Mouse (Mus musculus) bone marrow macrophage, adult 2 months (primary cell): ENCODE data around the gene Mfsd6.

ENCODE experiments used
- CTCF ChIP-seq: IDR thresholded peaks from 2 replicates; pipeline ENCODE4 v1.5.1; 2012; ENCODE audit warnings: low read depth, mild to moderate bottlenecking, low read length, moderate library complexity
- POLR2A ChIP-seq: IDR thresholded peaks from 2 replicates; pipeline ENCODE4 v1.6.1; 2012; ENCODE audit warnings: mild to moderate bottlenecking, low read depth, low read length, borderline replicate concordance

DNA sequence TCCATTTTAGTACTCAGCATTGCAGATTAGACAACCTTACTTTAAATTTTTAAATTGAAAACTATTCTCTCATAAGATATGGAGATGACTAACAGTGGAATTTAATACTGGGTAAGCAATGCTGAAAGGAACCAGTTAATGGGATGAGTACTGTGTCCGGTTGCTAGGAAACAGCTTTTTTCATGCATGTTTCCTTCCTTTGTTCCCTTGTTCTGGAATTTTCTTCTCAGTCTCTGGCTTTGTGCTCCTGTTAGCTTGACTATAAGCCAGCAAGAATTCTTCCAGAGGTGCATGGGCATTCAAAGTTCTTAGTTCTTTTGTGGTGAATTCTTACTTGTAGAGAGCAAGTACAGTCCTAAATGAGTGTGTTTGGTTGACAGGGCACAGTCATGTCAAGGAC lies 30.9 kb upstream of the Mfsd6 start:
- TF ChIP-seq POLR2A (no peak), CTCF (no peak)
